In the genomic region with DNA sequence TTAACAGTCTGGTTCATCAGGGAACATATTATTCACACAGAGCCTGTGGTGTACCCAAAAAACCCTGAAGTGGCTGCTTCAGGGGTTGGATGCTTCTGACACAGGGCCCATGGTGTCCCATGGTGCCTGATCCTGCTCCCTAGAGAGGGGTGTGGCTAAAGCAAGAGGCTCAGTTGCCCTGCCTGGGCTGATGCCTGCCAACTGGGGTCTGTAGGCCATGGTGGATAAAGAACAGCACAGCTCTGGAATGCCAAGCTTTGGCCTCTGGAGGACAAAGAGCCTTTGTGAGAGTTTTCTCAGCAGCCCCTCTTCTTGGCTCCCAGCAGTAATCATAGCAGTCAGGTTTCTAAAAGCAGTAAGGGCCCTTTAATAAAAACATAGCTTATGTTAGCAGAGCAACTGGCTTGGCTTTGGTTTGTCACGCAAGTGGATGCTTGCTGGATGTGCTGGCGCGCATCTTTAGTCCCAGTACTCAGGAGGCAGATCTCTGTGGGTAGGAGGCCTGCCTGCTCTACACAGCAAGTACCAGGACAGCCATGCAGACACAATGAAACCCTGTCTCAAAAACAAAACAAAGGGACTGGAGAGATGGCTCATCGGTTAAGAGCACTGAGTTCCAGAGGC, we compare ENCODE assay signal across 13 mouse cellular contexts. TPM values are rescaled to one million over a fixed set of nuclear protein-coding genes. Genes with fewer than 3 reads are reported as not detected.
DNase-seq lines count a peak whose midpoint lies in the region; ATAC-seq lines count a peak whose summit lies in the region.
"Had no signal": no experiment of that assay in that cellular context is flagged by ENCODE, and none has a peak within 500 bp of the region (broad histone marks: within the 10 kb centered on the region; RNA-seq: fewer than 3 reads in every experiment).

No protein-coding gene starts in this region.

- no peak overlapping the region for H3K27ac ChIP-seq in intestine, embryonic 15.5 days
- no peak overlapping the region for H3K27ac ChIP-seq in intestine, embryonic 16.5 days (ENCODE audit: low read length)
- no peak overlapping the region; the same call in 1 of the 2 replicates for H3K27ac ChIP-seq in embryonic facial prominence, embryonic 11.5 days (replicated peaks; ENCODE audit: low read depth, low read length)
- H3K27ac ChIP-seq in hindbrain, embryonic 12.5 days, result peak overlapping the region; percentile 64
- no peak overlapping the region for H3K27ac ChIP-seq in midbrain, embryonic 14.5 days (replicated peaks; ENCODE audit: low read depth, low read length)
- H3K27ac ChIP-seq: kidney, postnatal 0 days; liver, embryonic 14.5 days had no signal

- no peak for DNase-seq in embryonic facial prominence, embryonic 11.5 days (ENCODE audit: low spot score)
- peak; percentile 53 for DNase-seq in midbrain, embryonic 14.5 days
- DNase-seq in thymus, postnatal 10 days (ENCODE audit: low spot score in 2 of 2), result no peak
- no peak for DNase-seq in kidney, adult 8-10 months

- no peak overlapping the region for H3K9ac ChIP-seq in intestine, embryonic 15.5 days
- no peak overlapping the region for H3K9ac ChIP-seq in intestine, embryonic 16.5 days (ENCODE audit: low read depth, low read length)
- H3K9ac ChIP-seq in embryonic facial prominence, embryonic 11.5 days (replicated peaks; ENCODE audit: low read length), result no peak overlapping the region
- H3K9ac ChIP-seq in hindbrain, embryonic 12.5 days, result no peak overlapping the region
- no peak overlapping the region for H3K9ac ChIP-seq in midbrain, embryonic 14.5 days (replicated peaks; ENCODE audit: low read length)
- H3K9ac ChIP-seq: liver, embryonic 14.5 days had no signal

- 73% methylated on average over 4 of the region's 4 CpGs for WGBS in intestine, embryonic 15.5 days
- 69% methylated on average over 4 of the region's 4 CpGs for WGBS in intestine, embryonic 16.5 days
- 48% methylated on average over 4 of the region's 4 CpGs for WGBS in embryonic facial prominence, embryonic 11.5 days
- 62% methylated on average over 4 of the region's 4 CpGs for WGBS in hindbrain, embryonic 12.5 days
- 69% methylated on average over 4 of the region's 4 CpGs for WGBS in midbrain, embryonic 14.5 days

- H3K36me3 ChIP-seq in intestine, embryonic 15.5 days, result peaks cover 19% of the 10 kb centered on the region
- H3K36me3 ChIP-seq in intestine, embryonic 16.5 days (ENCODE audit: control insufficient read depth, insufficient read depth, low read length), result peaks cover 5% of the 10 kb centered on the region; the same call in 1 of the 2 replicates
- no peaks in the 10 kb centered on the region; the same call in 1 of the 2 replicates for H3K36me3 ChIP-seq in embryonic facial prominence, embryonic 11.5 days (replicated peaks; ENCODE audit: control insufficient read depth, insufficient read depth, low read depth, low read length)
- peaks cover 36% of the 10 kb centered on the region for H3K36me3 ChIP-seq in hindbrain, embryonic 12.5 days
- peaks cover 36% of the 10 kb centered on the region for H3K36me3 ChIP-seq in midbrain, embryonic 14.5 days (ENCODE audit: control insufficient read depth, insufficient read depth, low read length)

- H3K4me2 ChIP-seq in intestine, embryonic 15.5 days (replicated peaks), result no peak overlapping the region
- H3K4me2 ChIP-seq in intestine, embryonic 16.5 days (ENCODE audit: low read depth, low read length), result no peak overlapping the region
- H3K4me2 ChIP-seq in embryonic facial prominence, embryonic 11.5 days (ENCODE audit: low read depth, low read length), result no peak overlapping the region
- H3K4me2 ChIP-seq in hindbrain, embryonic 12.5 days (replicated peaks), result no peak overlapping the region
- no peak overlapping the region for H3K4me2 ChIP-seq in midbrain, embryonic 14.5 days (ENCODE audit: low read length)

- H3K27me3 ChIP-seq in intestine, embryonic 15.5 days (replicated peaks), result no peaks in the 10 kb centered on the region
- H3K27me3 ChIP-seq in intestine, embryonic 16.5 days (replicated peaks; ENCODE audit: control insufficient read depth, insufficient read depth, low read length), result no peaks in the 10 kb centered on the region
- no peaks in the 10 kb centered on the region for H3K27me3 ChIP-seq in embryonic facial prominence, embryonic 11.5 days (ENCODE audit: control insufficient read depth, insufficient read depth, low read length)
- no peaks in the 10 kb centered on the region for H3K27me3 ChIP-seq in hindbrain, embryonic 12.5 days
- H3K27me3 ChIP-seq in midbrain, embryonic 14.5 days (ENCODE audit: control insufficient read depth, insufficient read depth, low read length), result no peaks in the 10 kb centered on the region

- H3K9me3 ChIP-seq in intestine, embryonic 15.5 days, result no peaks in the 10 kb centered on the region
- H3K9me3 ChIP-seq in intestine, embryonic 16.5 days (ENCODE audit: control insufficient read depth, low read length), result no peaks in the 10 kb centered on the region
- no peaks in the 10 kb centered on the region for H3K9me3 ChIP-seq in embryonic facial prominence, embryonic 11.5 days (replicated peaks; ENCODE audit: control insufficient read depth, low read length)
- H3K9me3 ChIP-seq in hindbrain, embryonic 12.5 days (replicated peaks), result no peaks in the 10 kb centered on the region
- no peaks in the 10 kb centered on the region for H3K9me3 ChIP-seq in midbrain, embryonic 14.5 days (ENCODE audit: control insufficient read depth, low read length)

- ATAC-seq in intestine, embryonic 15.5 days, result peak; percentile 34; the same call in 1 of the 2 replicates
- no peak; the same call in 1 of the 2 replicates for ATAC-seq in intestine, embryonic 16.5 days
- ATAC-seq in embryonic facial prominence, embryonic 11.5 days (replicated peaks; ENCODE audit: insufficient number of reproducible peaks, low FRiP score, low TSS enrichment, low read depth), result peak; percentile 62; the same call in 1 of the 2 replicates
- ATAC-seq in hindbrain, embryonic 12.5 days (ENCODE audit: low FRiP score), result peak; percentile 78
- peak; percentile 53; the same call in 1 of the 2 replicates for ATAC-seq in midbrain, embryonic 14.5 days (ENCODE audit: low FRiP score, low TSS enrichment)
- ATAC-seq in monocyte, adult 5-6 weeks (replicated peaks; ENCODE audit: insufficient number of reproducible peaks, low FRiP score, low TSS enrichment, poor library complexity, severe bottlenecking), result no peak

- peaks cover 1% of the 10 kb centered on the region for H3K4me1 ChIP-seq in intestine, embryonic 15.5 days (replicated peaks)
- H3K4me1 ChIP-seq in intestine, embryonic 16.5 days (ENCODE audit: control insufficient read depth, insufficient read depth, low read length), result 0 out of 2 replicates have a peak, but pooled peaks cover 2% of the 10 kb centered on the region
- H3K4me1 ChIP-seq in embryonic facial prominence, embryonic 11.5 days (ENCODE audit: control insufficient read depth, insufficient read depth, low read length), result no peaks in the 10 kb centered on the region
- peaks cover 15% of the 10 kb centered on the region for H3K4me1 ChIP-seq in hindbrain, embryonic 12.5 days
- no peaks in the 10 kb centered on the region for H3K4me1 ChIP-seq in midbrain, embryonic 14.5 days (ENCODE audit: control insufficient read depth, insufficient read depth, low read length)

- no peak overlapping the region for H3K4me3 ChIP-seq in intestine, embryonic 15.5 days (replicated peaks)
- no peak overlapping the region for H3K4me3 ChIP-seq in intestine, embryonic 16.5 days (ENCODE audit: low read length)
- no peak overlapping the region for H3K4me3 ChIP-seq in embryonic facial prominence, embryonic 11.5 days (ENCODE audit: low read depth, low read length)
- H3K4me3 ChIP-seq in hindbrain, embryonic 12.5 days, result no peak overlapping the region
- H3K4me3 ChIP-seq in midbrain, embryonic 14.5 days (replicated peaks; ENCODE audit: low read depth, low read length), result no peak overlapping the region

RNA-seq across cellular contexts. Expression of a gene that starts 6.7 kb away (rescaled TPM):
- 364 and 407 TPM in 2 replicates for polyA plus RNA-seq in intestine, embryonic 15.5 days (2015; fragmentation: Nextera tagmentation; extraction: Ambion mirVana)
- polyA plus RNA-seq in intestine, embryonic 16.5 days (2015; fragmentation: Nextera tagmentation; extraction: Ambion mirVana), result 371 and 387 TPM in 2 replicates
- polyA plus RNA-seq in embryonic facial prominence, embryonic 11.5 days (2014; fragmentation: Nextera tagmentation; extraction: Ambion mirVana), result 307 and 343 TPM in 2 replicates
- 333 and 394 TPM in 2 replicates for polyA plus RNA-seq in hindbrain, embryonic 12.5 days (2016; fragmentation: Nextera tagmentation; extraction: Ambion mirVana)
- polyA plus RNA-seq in midbrain, embryonic 14.5 days (2014; fragmentation: Nextera tagmentation; extraction: Ambion mirVana), result 536 and 755 TPM in 2 replicates
- 57.2 to 123 TPM (median 99.5 TPM) in 3 replicates for total RNA-seq in monocyte, adult 5-6 weeks (2017)

RNA-seq across cellular contexts. Expression of a gene that starts 13.6 kb away (rescaled TPM):
- polyA plus RNA-seq in intestine, embryonic 15.5 days (2015; fragmentation: Nextera tagmentation; extraction: Ambion mirVana), result 0.15 and 0.18 TPM in 2 replicates
- polyA plus RNA-seq in intestine, embryonic 16.5 days (2015; fragmentation: Nextera tagmentation; extraction: Ambion mirVana), result 0.31 TPM in 1 of 2 replicates, not detected in the other
- polyA plus RNA-seq in embryonic facial prominence, embryonic 11.5 days (2014; fragmentation: Nextera tagmentation; extraction: Ambion mirVana), result 0.25 TPM in 1 of 2 replicates, not detected in the other
- polyA plus RNA-seq in hindbrain, embryonic 12.5 days (2016; fragmentation: Nextera tagmentation; extraction: Ambion mirVana), result not detected in 2 replicates
- polyA plus RNA-seq in midbrain, embryonic 14.5 days (2014; fragmentation: Nextera tagmentation; extraction: Ambion mirVana), result 0.21 and 0.46 TPM in 2 replicates
- total RNA-seq in monocyte, adult 5-6 weeks (2017), result not detected in 3 replicates
- total RNA-seq: CH12.LX had no signal
- polyA plus RNA-seq: stomach, embryonic 14.5 days had no signal

RNA-seq across cellular contexts. Expression of a gene that starts 17.5 kb away (rescaled TPM):
- not detected in 2 replicates for polyA plus RNA-seq in intestine, embryonic 15.5 days (2015; fragmentation: Nextera tagmentation; extraction: Ambion mirVana)
- not detected in 2 replicates for polyA plus RNA-seq in intestine, embryonic 16.5 days (2015; fragmentation: Nextera tagmentation; extraction: Ambion mirVana)
- polyA plus RNA-seq in embryonic facial prominence, embryonic 11.5 days (2014; fragmentation: Nextera tagmentation; extraction: Ambion mirVana), result 0.11 TPM in 1 of 2 replicates, not detected in the other
- polyA plus RNA-seq in hindbrain, embryonic 12.5 days (2016; fragmentation: Nextera tagmentation; extraction: Ambion mirVana), result not detected in 2 replicates
- polyA plus RNA-seq in midbrain, embryonic 14.5 days (2014; fragmentation: Nextera tagmentation; extraction: Ambion mirVana), result not detected in 2 replicates
- total RNA-seq in monocyte, adult 5-6 weeks (2017), result not detected in 3 replicates
- polyA plus RNA-seq: gonadal fat pad, adult 2 months; kidney, postnatal 0 days; liver, embryonic 14.5 days; stomach, embryonic 14.5 days had no signal

RNA-seq across cellular contexts. Expression of a gene that starts 29.5 kb away (rescaled TPM):
- not detected in 2 replicates for polyA plus RNA-seq in intestine, embryonic 15.5 days (2015; fragmentation: Nextera tagmentation; extraction: Ambion mirVana)
- not detected in 2 replicates for polyA plus RNA-seq in intestine, embryonic 16.5 days (2015; fragmentation: Nextera tagmentation; extraction: Ambion mirVana)
- polyA plus RNA-seq in embryonic facial prominence, embryonic 11.5 days (2014; fragmentation: Nextera tagmentation; extraction: Ambion mirVana), result not detected in 2 replicates
- polyA plus RNA-seq in hindbrain, embryonic 12.5 days (2016; fragmentation: Nextera tagmentation; extraction: Ambion mirVana), result not detected in 2 replicates
- polyA plus RNA-seq in midbrain, embryonic 14.5 days (2014; fragmentation: Nextera tagmentation; extraction: Ambion mirVana), result not detected in 2 replicates
- total RNA-seq in monocyte, adult 5-6 weeks (2017), result not detected in 3 replicates
- polyA plus RNA-seq: gonadal fat pad, adult 2 months; kidney, postnatal 0 days; liver, embryonic 14.5 days; stomach, embryonic 14.5 days had no signal

RNA-seq across cellular contexts. Expression of a gene that starts 40.9 kb away (rescaled TPM):
- not detected in 2 replicates for polyA plus RNA-seq in intestine, embryonic 15.5 days (2015; fragmentation: Nextera tagmentation; extraction: Ambion mirVana)
- not detected in 2 replicates for polyA plus RNA-seq in intestine, embryonic 16.5 days (2015; fragmentation: Nextera tagmentation; extraction: Ambion mirVana)
- polyA plus RNA-seq in embryonic facial prominence, embryonic 11.5 days (2014; fragmentation: Nextera tagmentation; extraction: Ambion mirVana), result not detected in 2 replicates
- polyA plus RNA-seq in hindbrain, embryonic 12.5 days (2016; fragmentation: Nextera tagmentation; extraction: Ambion mirVana), result not detected in 2 replicates
- not detected in 2 replicates for polyA plus RNA-seq in midbrain, embryonic 14.5 days (2014; fragmentation: Nextera tagmentation; extraction: Ambion mirVana)
- total RNA-seq in monocyte, adult 5-6 weeks (2017), result not detected in 3 replicates
- total RNA-seq: CH12.LX had no signal
- polyA plus RNA-seq: gonadal fat pad, adult 2 months; kidney, postnatal 0 days; liver, embryonic 14.5 days; stomach, embryonic 14.5 days had no signal

Comparison
In these comparisons a context has a peak if more than half of its experiments do, and no peak if none do; other contexts are left out.
1. ATAC-seq: peak in intestine, embryonic 15.5 days (single experiment), embryonic facial prominence, embryonic 11.5 days (single experiment), hindbrain, embryonic 12.5 days (single experiment) and midbrain, embryonic 14.5 days (single experiment); none in intestine, embryonic 16.5 days (single experiment) and monocyte, adult 5-6 weeks (single experiment).